In the genomic region with DNA sequence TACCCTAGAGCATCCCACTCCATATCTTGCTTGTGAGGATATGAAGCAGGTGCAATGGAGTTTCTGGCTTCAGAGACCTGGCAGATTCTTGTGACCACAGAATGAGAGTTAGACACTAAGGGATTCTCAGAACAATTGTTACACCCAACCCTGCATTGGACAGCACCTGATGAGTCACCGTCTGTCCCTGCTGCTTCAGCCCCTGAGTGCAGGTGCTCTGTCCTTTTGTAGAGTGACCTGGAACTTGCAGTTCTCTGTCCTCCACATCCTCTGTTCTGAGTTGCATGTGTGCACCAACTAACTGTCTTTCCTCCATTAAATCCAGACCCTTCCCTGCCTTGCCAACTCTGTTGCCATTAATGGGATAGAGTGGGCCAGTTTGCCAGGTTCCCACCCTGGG, we compare ENCODE assay signal across 13 mouse cellular contexts.
DNase-seq lines count a peak whose midpoint lies in the region.
"Had no signal": no experiment of that assay in that cellular context is flagged by ENCODE, and none has a peak within 500 bp of the region (broad histone marks: within the 10 kb centered on the region; RNA-seq: fewer than 3 reads in every experiment).

No protein-coding gene starts in this region.

- DNase-seq in cerebellum, adult 11 months: peak; percentile 30
- DNase-seq in cerebellum, postnatal 4 days (ENCODE audit: low spot score in 2 of 2): no peak
- DNase-seq in brain, adult 2 months (ENCODE audit: low read depth, low spot score): peak; percentile 80
- DNase-seq in cerebellum, adult 8-10 months: peak; percentile 41
- DNase-seq in cerebellum, postnatal 36 days: peak; percentile 47 to 61
- no peak for DNase-seq in urinary bladder, postnatal 14 days (ENCODE audit: low spot score)
- no peak for DNase-seq in kidney, postnatal 25 days
- DNase-seq: adrenal gland, adult 2 months; adrenal gland, postnatal 25 days; gastrocnemius, postnatal 36 days; heart, adult 18-20 months; heart, postnatal 10 days; kidney, adult 11 months had no signal

Comparison
In these comparisons a context has a peak if more than half of its experiments do, and no peak if none do; other contexts are left out.
1. DNase-seq: peak in cerebellum, adult 11 months (single experiment), brain, adult 2 months (single experiment), cerebellum, adult 8-10 months (single experiment) and cerebellum, postnatal 36 days (2 of 2); none in cerebellum, postnatal 4 days (0 of 2), urinary bladder, postnatal 14 days (single experiment) and kidney, postnatal 25 days (0 of 2).